Mouse (Mus musculus) midbrain, embryonic 14.5 days (tissue): ENCODE measurements at regions not wholly inside any gene's neighbourhood (a gene's known extent, or its start where the extent isn't known, plus 50 kb on each side); places are given as distances from the start of the nearest gene placed in this dataset.

ENCODE experiments used
- ATAC-seq: fragments of 200-750 bp; cut with Nextera tagmentation; 2 replicates; pipeline ENCODE4 v1.8.0; 2017; ENCODE audit warnings: moderate number of reproducible peaks, moderate library complexity; ENCODE audit not compliant: low FRiP score, low TSS enrichment
- DNase-seq: peaks from one replicate; pipeline ENCODE4 v3.0.0-alpha.2; 2015
- H3K27ac ChIP-seq: fragments of 300-500 bp; sonication (generic); replicated peaks from 2 replicates; pipeline ENCODE4 v1.5.1; 2014; ENCODE audit warnings: mild to moderate bottlenecking, low read depth, low read length, moderate library complexity
- H3K27me3 ChIP-seq: fragments of 300-500 bp; sonication (generic); 2 replicates; pipeline ENCODE4 v1.6.1; 2014; ENCODE audit warnings: low read length, control low read depth, mixed read lengths; ENCODE audit not compliant: control insufficient read depth, insufficient read depth
- H3K36me3 ChIP-seq: fragments of 300-500 bp; sonication (generic); 2 replicates; pipeline ENCODE4 v1.6.1; 2014; ENCODE audit warnings: low read length, control low read depth; ENCODE audit not compliant: control insufficient read depth, insufficient read depth
- H3K4me1 ChIP-seq: fragments of 300-500 bp; sonication (generic); 2 replicates; pipeline ENCODE4 v1.6.1; 2014; ENCODE audit warnings: mild to moderate bottlenecking, antibody characterized with exemption, low read length, control low read depth; ENCODE audit not compliant: control insufficient read depth, insufficient read depth
- H3K4me2 ChIP-seq: fragments of 300-500 bp; sonication (generic); 2 replicates; pipeline ENCODE4 v1.6.1; 2014; ENCODE audit warnings: mild to moderate bottlenecking, low read length, moderate library complexity
- H3K4me3 ChIP-seq: fragments of 300-500 bp; sonication (generic); replicated peaks from 2 replicates; pipeline ENCODE4 v1.5.1; 2014; ENCODE audit warnings: low read depth, low read length
- H3K9ac ChIP-seq: fragments of 300-500 bp; sonication (generic); replicated peaks from 2 replicates; pipeline ENCODE4 v1.6.1; 2014; ENCODE audit warnings: mild to moderate bottlenecking, low read length, moderate library complexity
- H3K9me3 ChIP-seq: fragments of 300-500 bp; sonication (generic); 2 replicates; pipeline ENCODE4 v1.6.1; 2016; ENCODE audit warnings: low read length, control low read depth, mixed read lengths; ENCODE audit not compliant: control insufficient read depth
- WGBS: fragments of 180-500 bp; shearing (Covaris S2); extraction: QIAGEN DNeasy Blood & Tissue Kit; methylation state at CpG from one replicate; pipeline ENCODE4 v1.1.7; 2014; 5-methylcytosine and 5-hydroxymethylcytosine counted together

- ATAC-seq, result no peak
- H3K36me3 ChIP-seq, result no peaks in the 10 kb centered on the region
- no peaks in the 10 kb centered on the region for H3K4me1 ChIP-seq
- no peak overlapping the region for H3K27ac ChIP-seq
- H3K4me2 ChIP-seq, result no peak overlapping the region
- no peak for DNase-seq
- H3K4me3 ChIP-seq, result no peak overlapping the region
- no peaks in the 10 kb centered on the region for H3K9me3 ChIP-seq
- WGBS, result 71% methylated on average over 5 of the region's 5 CpGs
- H3K27me3 ChIP-seq, result no peaks in the 10 kb centered on the region
- H3K9ac ChIP-seq, result no peak overlapping the region
Measured at GRCm38 (mm10) chr5:118815783-118816182, 255.3 kb downstream of the Med13l start.

DNA sequence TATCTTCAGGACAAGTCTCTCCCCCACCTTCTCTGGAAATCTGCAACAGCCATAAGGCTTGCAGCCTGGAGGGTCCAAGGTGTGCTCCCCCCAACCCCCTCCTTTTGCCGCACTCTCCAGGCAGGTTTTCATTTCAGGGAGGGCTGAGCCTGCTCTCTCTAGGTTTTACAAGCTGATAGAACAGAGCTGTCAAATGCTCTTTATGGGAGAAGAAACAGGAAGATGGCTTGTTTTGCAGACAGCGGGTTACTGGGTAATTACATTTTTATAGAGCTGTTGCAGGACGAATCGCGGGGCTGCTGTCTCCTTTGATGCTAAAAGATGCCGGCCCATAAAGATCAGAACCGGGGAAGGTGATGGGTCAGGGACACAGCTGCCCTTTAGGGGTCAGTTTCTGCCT, 257.8 kb downstream of the Med13l start:
- Histone ChIP-seq H3K9me3 (no peaks in the 10 kb centered on the region), H3K4me2 (no peak overlapping the region), H3K4me3 (no peak overlapping the region), H3K36me3 (no peaks in the 10 kb centered on the region), H3K9ac (no peak overlapping the region), H3K27me3 (no peaks in the 10 kb centered on the region), H3K4me1 (no peaks in the 10 kb centered on the region), H3K27ac (no peak overlapping the region)
- ATAC-seq, result no peak
- 79% methylated on average over 7 of the region's 7 CpGs for WGBS
- DNase-seq, result no peak

DNA sequence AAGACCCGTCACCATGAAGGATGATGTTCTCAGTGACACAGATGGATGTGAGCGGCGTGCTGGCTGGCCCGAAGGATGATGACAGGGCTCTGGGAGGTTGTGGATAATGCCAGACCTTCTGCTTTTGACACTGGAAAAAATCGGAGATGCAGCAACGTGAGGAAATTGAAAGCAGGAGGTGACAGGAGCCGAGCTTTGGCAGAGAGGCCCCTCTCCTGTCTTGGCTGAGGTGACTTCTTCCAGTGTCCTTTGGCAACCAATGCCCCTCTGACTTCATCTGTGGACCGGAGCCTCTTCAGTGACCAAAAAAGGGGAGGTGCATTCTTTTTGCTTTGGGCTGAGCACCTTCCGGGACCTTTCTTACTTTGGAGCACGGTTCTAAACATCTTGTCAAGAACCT, 264.3 kb downstream of the Med13l start:
- no peak overlapping the region for H3K4me2 ChIP-seq
- ATAC-seq, result no peak
- no peaks in the 10 kb centered on the region for H3K9me3 ChIP-seq
- DNase-seq, result no peak
- H3K27me3 ChIP-seq, result no peaks in the 10 kb centered on the region
- no peaks in the 10 kb centered on the region for H3K36me3 ChIP-seq
- no peak overlapping the region for H3K9ac ChIP-seq
- no peak overlapping the region for H3K4me3 ChIP-seq
- H3K27ac ChIP-seq, result no peak overlapping the region
- 88% methylated on average over 10 of the region's 10 CpGs for WGBS
- H3K4me1 ChIP-seq, result no peaks in the 10 kb centered on the region

DNA sequence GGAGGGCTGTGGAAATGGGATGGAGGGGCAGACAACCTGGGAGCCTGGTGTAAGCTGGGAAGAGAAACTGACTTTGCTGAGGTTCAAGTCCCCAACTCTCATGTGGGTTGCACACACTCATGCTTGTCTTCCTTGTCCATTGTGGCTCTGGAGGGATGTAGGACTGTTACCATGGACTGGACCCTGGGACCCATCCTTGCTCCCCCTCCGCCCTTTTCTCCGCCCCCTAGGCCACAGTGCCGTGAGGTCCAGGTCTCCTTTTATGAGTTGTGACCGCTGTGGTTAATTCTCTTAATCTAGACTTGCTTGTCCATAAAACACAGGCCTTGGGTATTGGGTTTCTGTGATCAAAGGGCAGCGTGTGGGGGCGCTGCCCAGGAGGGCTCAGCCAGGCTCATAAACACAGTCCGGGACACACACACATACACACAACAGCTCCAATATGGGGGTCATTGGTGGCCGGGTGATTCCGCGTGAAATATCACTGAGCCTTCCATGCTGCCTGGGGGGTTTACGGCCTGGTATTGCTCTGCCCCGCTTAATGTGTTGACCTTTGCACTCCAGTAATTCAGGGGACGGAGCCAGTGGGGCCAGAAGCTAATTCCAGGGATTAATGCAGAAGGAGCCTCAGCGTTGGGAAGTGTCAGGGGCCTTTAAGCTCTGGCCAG, 268.7 kb downstream of the Med13l start:
- H3K9ac ChIP-seq, result no peak overlapping the region
- no peak for ATAC-seq
- WGBS, result 43% methylated on average over 14 of the region's 14 CpGs
- no peak overlapping the region for H3K4me2 ChIP-seq
- no peak overlapping the region for H3K27ac ChIP-seq
- no peaks in the 10 kb centered on the region for H3K27me3 ChIP-seq
- DNase-seq, result no peak
- H3K36me3 ChIP-seq, result no peaks in the 10 kb centered on the region
- no peaks in the 10 kb centered on the region for H3K9me3 ChIP-seq
- H3K4me3 ChIP-seq, result no peak overlapping the region
- H3K4me1 ChIP-seq, result no peaks in the 10 kb centered on the region

DNA sequence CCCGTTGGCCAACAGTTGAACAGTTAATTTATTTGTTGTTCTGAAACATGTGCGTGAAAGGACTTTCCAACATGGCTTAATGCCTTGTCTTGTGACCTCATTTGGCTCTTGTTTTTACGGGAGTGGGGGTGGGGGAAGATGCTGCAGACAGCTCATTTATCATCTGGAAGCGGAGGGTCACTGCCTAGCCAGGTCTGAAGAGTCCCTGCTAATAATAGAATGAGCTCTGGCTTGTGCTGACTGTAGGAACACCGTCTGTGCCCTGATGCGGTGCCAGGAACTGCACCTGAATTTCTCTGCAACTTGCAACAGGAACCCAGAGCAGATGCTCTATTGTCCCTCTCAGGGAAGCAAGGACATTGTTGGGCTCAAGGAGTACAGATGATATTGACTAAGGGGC, 272.2 kb downstream of the Med13l start:
- no peak overlapping the region for H3K9ac ChIP-seq
- DNase-seq, result no peak
- H3K27me3 ChIP-seq, result no peaks in the 10 kb centered on the region
- no peak overlapping the region for H3K4me2 ChIP-seq
- no peak for ATAC-seq
- 70% methylated on average over 6 of the region's 6 CpGs for WGBS
- H3K36me3 ChIP-seq, result no peaks in the 10 kb centered on the region
- H3K9me3 ChIP-seq, result no peaks in the 10 kb centered on the region
- H3K4me1 ChIP-seq, result no peaks in the 10 kb centered on the region
- H3K4me3 ChIP-seq, result no peak overlapping the region
- no peak overlapping the region for H3K27ac ChIP-seq

GRCm38 (mm10) chr5:118834129-118834528, 273.6 kb downstream of the Med13l start:
- no peak overlapping the region for H3K4me2 ChIP-seq
- no peaks in the 10 kb centered on the region for H3K27me3 ChIP-seq
- DNase-seq (no peak), ATAC-seq (no peak)
- 88% methylated on average over 5 of the region's 5 CpGs for WGBS
- no peaks in the 10 kb centered on the region for H3K9me3 ChIP-seq
- no peak overlapping the region for H3K4me3 ChIP-seq
- H3K4me1 ChIP-seq, result no peaks in the 10 kb centered on the region
- no peak overlapping the region for H3K9ac ChIP-seq
- no peaks in the 10 kb centered on the region for H3K36me3 ChIP-seq
- H3K27ac ChIP-seq, result no peak overlapping the region

GRCm38 (mm10) chr5:118837001-118837400, 276.5 kb downstream of the Med13l start:
- 30% methylated on average over 1 of the region's 1 CpGs for WGBS
- no peak overlapping the region for H3K27ac ChIP-seq
- no peaks in the 10 kb centered on the region for H3K4me1 ChIP-seq
- H3K4me2 ChIP-seq, result no peak overlapping the region
- no peak for DNase-seq
- no peaks in the 10 kb centered on the region for H3K27me3 ChIP-seq
- H3K9ac ChIP-seq, result no peak overlapping the region
- no peak overlapping the region for H3K4me3 ChIP-seq
- no peaks in the 10 kb centered on the region for H3K9me3 ChIP-seq
- no peak for ATAC-seq
- no peaks in the 10 kb centered on the region for H3K36me3 ChIP-seq

GRCm38 (mm10) chr5:118838421-118838820, 277.9 kb downstream of the Med13l start:
- no peak for ATAC-seq
- Histone ChIP-seq H3K4me2 (no peak overlapping the region), H3K4me3 (no peak overlapping the region), H3K27me3 (no peaks in the 10 kb centered on the region), H3K36me3 (no peaks in the 10 kb centered on the region), H3K9me3 (no peaks in the 10 kb centered on the region), H3K27ac (no peak overlapping the region), H3K4me1 (no peaks in the 10 kb centered on the region), H3K9ac (no peak overlapping the region)
- DNase-seq, result no peak
- 82% methylated on average over 7 of the region's 7 CpGs for WGBS

GRCm38 (mm10) chr5:118839916-118840315, 279.4 kb downstream of the Med13l start:
- no peak overlapping the region for H3K9ac ChIP-seq
- H3K4me3 ChIP-seq, result no peak overlapping the region
- H3K4me2 ChIP-seq, result no peak overlapping the region
- no peaks in the 10 kb centered on the region for H3K36me3 ChIP-seq
- no peaks in the 10 kb centered on the region for H3K27me3 ChIP-seq
- H3K4me1 ChIP-seq, result no peaks in the 10 kb centered on the region
- 73% methylated on average over 5 of the region's 5 CpGs for WGBS
- DNase-seq, result no peak
- no peak for ATAC-seq
- H3K9me3 ChIP-seq, result no peaks in the 10 kb centered on the region
- no peak overlapping the region for H3K27ac ChIP-seq
